Mouse (Mus musculus) liver, embryonic 14.5 days (tissue): Measurements from ENCODE around the gene Psma3. TPM values are rescaled to one million over a fixed set of nuclear protein-coding genes. Genes with fewer than 3 reads are reported as not detected.

Experiments used
- ATAC-seq: fragments of 200-750 bp; cut with Nextera tagmentation; 2 replicates; pipeline ENCODE4 v1.8.0; 2017; ENCODE audit warnings: moderate number of reproducible peaks, mild to moderate bottlenecking, moderate library complexity; ENCODE audit not compliant: insufficient read depth
- DNase-seq, 3 experiments: peaks; one replicate each; pipeline ENCODE4 v3.0.0-alpha.2; 2012 to 2013; ENCODE audit warnings: low read depth in 3 of 3, low spot score in 3 of 3
- H3K27ac ChIP-seq: fragments of 300-500 bp; sonication (generic); 2 replicates; pipeline ENCODE4 v1.5.1; 2014; ENCODE audit warnings: moderate library complexity, mild to moderate bottlenecking, control low read depth, inconsistent platforms
- H3K27me3 ChIP-seq: fragments of 300-500 bp; sonication (generic); 2 replicates; pipeline ENCODE4 v1.6.1; 2014; ENCODE audit warnings: mild to moderate bottlenecking, low read length, moderate library complexity; ENCODE audit not compliant: control insufficient read depth, insufficient read depth
- H3K36me3 ChIP-seq: fragments of 300-500 bp; sonication (generic); replicated peaks from 2 replicates; pipeline ENCODE4 v1.6.1; 2014; ENCODE audit warnings: low read depth; ENCODE audit not compliant: control insufficient read depth, insufficient read depth
- H3K4me1 ChIP-seq, 2 experiments: fragments of 200-500 bp in 1 of 2; fragments of 300-500 bp in 1 of 2; sonication (generic) in 1 of 2; replicated peaks; 2 replicates each; pipeline ENCODE4 v1.6.1; 2012 to 2014; ENCODE audit warnings: antibody characterized with exemption in 1 of 2, inconsistent platforms in 1 of 2, low read length in 1 of 2; ENCODE audit not compliant: control insufficient read depth in 2 of 2, insufficient read depth in 2 of 2
- H3K4me2 ChIP-seq: fragments of 300-500 bp; sonication (generic); 2 replicates; pipeline ENCODE4 v1.6.1; 2014; ENCODE audit warnings: low read depth, mild to moderate bottlenecking, control low read depth, moderate library complexity
- H3K4me3 ChIP-seq, 2 experiments: fragments of 200-500 bp in 1 of 2; fragments of 300-500 bp in 1 of 2; sonication (generic) in 1 of 2; 2 replicates each; pipeline ENCODE4 v1.5.1; 2012 to 2014; ENCODE audit warnings: low read depth in 2 of 2, low read length in 2 of 2, mild to moderate bottlenecking in 2 of 2, control low read depth in 1 of 2, inconsistent platforms in 1 of 2, moderate library complexity in 1 of 2; ENCODE audit not compliant: insufficient read depth in 1 of 2
- H3K9ac ChIP-seq: fragments of 300-500 bp; sonication (generic); replicated peaks from 2 replicates; pipeline ENCODE4 v1.6.1; 2014; ENCODE audit warnings: mild to moderate bottlenecking, control low read depth, moderate library complexity
- H3K9me3 ChIP-seq: fragments of 300-500 bp; sonication (generic); 2 replicates; pipeline ENCODE4 v1.6.1; 2016; ENCODE audit warnings: low read length, mixed read lengths; ENCODE audit not compliant: control insufficient read depth
- CTCF ChIP-seq: IDR thresholded peaks from 2 replicates; pipeline ENCODE4 v1.5.1; 2016; ENCODE audit warnings: antibody characterized with exemption, low read depth, control low read depth
- EP300 ChIP-seq: IDR thresholded peaks from 2 replicates; pipeline ENCODE4 v1.6.1; 2016; ENCODE audit warnings: antibody characterized with exemption, low read depth
- WGBS: fragments of 180-500 bp; shearing (Covaris S2); extraction: QIAGEN DNeasy Blood & Tissue Kit; methylation state at CpG from one replicate; pipeline ENCODE4 v1.1.7; 2014; ENCODE audit not compliant: insufficient replicate concordance; 5-methylcytosine and 5-hydroxymethylcytosine counted together
- polyA plus RNA-seq, 2 experiments: library from polyadenylated mRNA; depleted of rRNA in 1 of 2; stranded (reverse) in 1 of 2; unstranded in 1 of 2; fragments of >200 nt; fragmentation: Nextera tagmentation in 1 of 2; extraction: Ambion mirVana in 1 of 2; gene quantifications; 2 replicates each; pipeline versions ENCODE4 v1.2.1 to v1.2.3; 2012 to 2014

The Psma3 gene
- polyA plus RNA-seq (2012; rRNA removed): 72.1 and 138 TPM in 2 replicates
- polyA plus RNA-seq (2014; fragmentation: Nextera tagmentation; extraction: Ambion mirVana): 370 and 401 TPM in 2 replicates

DNA sequence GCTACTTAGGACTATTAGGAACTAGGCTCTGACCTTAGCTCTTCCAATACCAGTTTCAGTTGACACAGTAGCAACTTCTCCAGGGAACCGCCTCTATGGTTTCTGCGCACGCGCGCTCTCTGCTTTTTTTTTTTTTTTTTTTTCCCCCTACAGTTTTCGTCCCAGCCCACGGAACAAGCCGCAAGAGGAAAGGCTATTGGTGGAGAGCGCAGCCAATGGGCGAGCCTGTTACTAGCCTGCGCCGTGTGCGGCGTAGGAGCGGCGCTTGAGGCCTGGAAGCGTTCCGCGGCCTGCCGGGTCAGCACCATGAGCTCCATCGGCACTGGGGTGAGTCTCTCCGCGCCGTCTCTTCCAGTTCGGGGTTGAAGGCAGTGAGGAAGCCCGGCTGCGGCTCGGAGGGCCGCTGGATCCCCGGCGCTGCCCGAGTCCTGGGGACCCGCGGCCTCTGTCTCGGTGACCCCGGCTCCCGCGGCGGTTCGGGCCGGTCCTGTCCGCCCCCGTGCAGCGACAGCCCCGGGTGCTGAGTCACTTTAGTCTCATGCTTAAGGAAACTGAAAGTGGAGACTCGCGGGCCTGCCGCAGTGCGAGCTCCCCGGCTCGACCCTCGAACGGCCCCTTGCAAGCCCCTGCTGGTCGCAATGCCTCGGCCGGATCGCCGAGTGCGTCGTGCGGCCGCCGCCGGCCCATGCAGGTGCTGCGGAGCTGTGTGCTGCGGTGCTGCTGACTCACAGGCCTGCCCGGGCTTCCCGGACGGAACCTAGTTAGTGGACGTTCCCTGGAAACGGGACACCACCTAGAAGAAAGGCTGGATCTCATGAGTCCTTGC, at the start of gene Psma3:
Gene Psma3 (plus strand): TSS at position 181 of the 826 bp plus-strand sequence.
- WGBS: under 1% methylated on average over 70 of the region's 71 CpGs
- H3K9me3 ChIP-seq: no peaks in the 10 kb centered on the region
- peak; percentile 100 for ATAC-seq
- H3K9ac ChIP-seq: peak within 1 kb of the TSS; percentile 93
- no peak; the same call in 1 of the 2 replicates for TF ChIP-seq EP300
- 0 out of 2 replicates have a peak, but pooled peaks have one; percentile 9 for TF ChIP-seq CTCF
- peaks cover 7 to 11% of the 10 kb centered on the region in 2 experiments for H3K4me1 ChIP-seq
- H3K27me3 ChIP-seq: no peaks in the 10 kb centered on the region
- H3K36me3 ChIP-seq: peaks cover 9% of the 10 kb centered on the region
- peak within 1 kb of the TSS; percentile 77 for H3K4me2 ChIP-seq
- peak within 1 kb of the TSS; percentile 83 to 92 for H3K4me3 ChIP-seq
- peak; percentile 93 to 94 (median 94) for DNase-seq
- H3K27ac ChIP-seq: peak within 1 kb of the TSS; percentile 88

DNA sequence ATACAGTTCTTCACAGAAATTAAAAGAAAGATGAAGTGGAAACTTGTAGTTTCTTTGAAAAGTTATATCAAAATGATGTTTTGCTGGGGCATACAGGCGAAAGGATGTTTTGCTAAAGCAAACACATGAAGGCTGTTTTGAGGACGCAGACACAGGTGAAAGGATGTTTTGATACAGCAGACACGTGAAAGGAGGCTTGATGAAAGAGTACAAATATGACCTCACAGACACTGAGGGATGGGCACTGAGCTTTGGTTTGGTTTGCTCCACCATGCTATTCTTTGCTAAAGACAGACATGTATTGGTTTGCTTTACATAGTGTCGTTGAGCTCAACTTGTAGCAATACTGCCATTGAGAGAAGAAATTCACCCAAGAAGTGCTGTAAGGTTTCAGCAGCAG, 44.6 kb upstream of the Psma3 start:
- Histone ChIP-seq H3K9ac (no peak overlapping the region), H3K27ac (no peak overlapping the region), H3K4me2 (no peak overlapping the region), H3K4me1 (no peaks in the 10 kb centered on the region), H3K4me3 (no peak overlapping the region), H3K27me3 (no peaks in the 10 kb centered on the region), H3K9me3 (no peaks in the 10 kb centered on the region), H3K36me3 (no peaks in the 10 kb centered on the region)
- TF ChIP-seq EP300 (no peak), CTCF (no peak)
- WGBS: 57% methylated on average over 4 of the region's 4 CpGs
- ATAC-seq (no peak), DNase-seq (no peak)

DNA sequence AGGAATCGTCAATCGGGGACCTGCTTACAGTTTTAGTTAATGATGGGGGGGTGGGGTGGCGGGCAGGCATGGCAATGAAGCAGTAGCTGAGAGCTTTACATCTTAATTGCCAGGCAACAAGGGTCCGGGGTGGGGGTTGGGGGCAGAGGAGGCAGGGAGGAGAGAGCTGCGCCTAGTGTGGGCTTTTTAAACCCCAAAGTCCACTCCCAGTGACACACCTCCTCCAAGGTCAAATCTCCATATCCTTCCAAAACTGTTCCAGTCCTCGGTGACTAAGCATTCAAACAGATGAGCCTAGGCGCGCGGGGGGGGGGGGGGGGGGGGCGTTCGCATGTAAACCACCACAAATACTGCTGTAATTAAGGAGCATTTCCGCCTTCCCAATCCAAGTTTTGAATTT, 37.3 kb upstream of the Psma3 start:
- Histone ChIP-seq H3K4me3 (peak overlapping the region; percentile 81 to 96), H3K9me3 (no peaks in the 10 kb centered on the region), H3K27me3 (no peaks in the 10 kb centered on the region), H3K4me1 (peaks cover 0 to 5% of the 10 kb centered on the region in 2 experiments; a peak in 3 of 4 replicates), H3K27ac (peak overlapping the region; percentile 85), H3K36me3 (no peaks in the 10 kb centered on the region), H3K4me2 (peak overlapping the region; percentile 68), H3K9ac (peak overlapping the region; percentile 93)
- DNase-seq: peak in 1 of 3 experiments; percentile 17
- no peak for TF ChIP-seq CTCF
- no peak for TF ChIP-seq EP300
- WGBS: 49% methylated on average over 6 of the region's 12 CpGs
- ATAC-seq: peak; percentile 24; the same call in 1 of the 2 replicates

DNA sequence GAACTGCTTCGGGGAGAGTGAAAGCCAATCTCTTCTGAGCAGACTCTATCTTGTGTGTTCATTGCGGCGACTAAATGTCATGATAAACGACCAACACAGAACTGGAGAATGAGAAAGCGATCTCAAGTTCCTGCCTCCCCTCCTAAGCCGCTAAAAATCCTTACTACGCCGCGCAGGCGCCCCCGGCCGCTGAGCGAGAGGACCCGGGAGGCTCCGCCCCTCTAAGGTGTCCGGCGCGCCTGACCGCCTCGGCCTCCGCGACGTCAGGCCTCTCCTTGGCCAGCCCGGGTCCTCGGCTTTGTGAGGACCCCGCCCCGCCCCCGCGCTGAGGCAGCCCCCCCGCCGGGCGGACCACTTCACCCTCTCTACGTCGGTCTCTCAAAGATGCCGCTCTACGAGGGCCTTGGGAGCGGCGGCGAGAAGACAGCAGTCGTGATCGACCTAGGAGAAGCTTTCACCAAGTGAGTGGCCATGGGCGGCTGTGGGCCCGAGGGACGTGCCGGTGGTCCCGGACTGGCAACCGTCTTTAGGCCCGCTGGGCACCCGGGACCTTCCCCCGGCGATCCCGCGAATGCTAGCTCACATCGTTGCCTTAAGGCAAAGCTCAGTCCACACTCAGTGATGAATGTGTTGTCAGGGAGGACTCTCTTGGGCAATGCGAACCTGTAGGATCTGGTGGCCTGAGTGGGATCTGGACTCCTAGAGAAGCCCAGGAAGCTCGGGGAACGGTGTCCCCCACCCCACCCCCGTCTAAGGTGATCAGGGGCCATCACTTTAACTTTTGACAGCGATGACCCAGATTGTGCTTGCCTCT, 36.6 kb upstream of the Psma3 start, which contains the start of gene Actr10:
Gene Actr10 (plus strand): TSS at position 287 of the 814 bp plus-strand sequence.
- TF ChIP-seq CTCF: no peak
- TF ChIP-seq EP300: no peak
- H3K4me1 ChIP-seq: peaks cover 0 to 5% of the 10 kb centered on the region in 2 experiments; a peak in 3 of 4 replicates
- peak within 1 kb of the TSS; percentile 85 for H3K27ac ChIP-seq
- WGBS: under 1% methylated on average over 59 of the region's 59 CpGs
- ATAC-seq (peak; percentile 98), DNase-seq (peak; percentile 68 to 78 (median 71))
- peak within 1 kb of the TSS; percentile 93 for H3K9ac ChIP-seq
- peak within 1 kb of the TSS; percentile 68 for H3K4me2 ChIP-seq
- peak within 1 kb of the TSS; percentile 96 to 98 for H3K4me3 ChIP-seq
- H3K36me3 ChIP-seq: no peaks in the 10 kb centered on the region; the same call in 1 of the 2 replicates
- no peaks in the 10 kb centered on the region for H3K27me3 ChIP-seq
- H3K9me3 ChIP-seq: no peaks in the 10 kb centered on the region
